Mouse (Mus musculus) lung, postnatal 4 days (tissue): ENCODE data around the gene Irak4.

Source experiments
- DNase-seq, 2 experiments: peaks; one replicate each; pipeline ENCODE4 v3.0.0; 2021

Irak4 gene

GRCm38 (mm10) chr15:94543409-94544051 is at the start of gene Irak4, which contains the start of gene Pus7l:
Irak4 (plus strand) TSS chr15:94543643.
Pus7l (minus strand) TSS chr15:94543547.
- DNase-seq, result peak; percentile 95

GRCm38 (mm10) chr15:94494445-94494844 is 49.0 kb upstream of the Irak4 start:
- DNase-seq, result no peak

- no peak for DNase-seq
Observed at GRCm38 (mm10) chr15:94495936-94496335, 47.5 kb upstream of the Irak4 start.

- DNase-seq, result no peak
Observed at GRCm38 (mm10) chr15:94499260-94499659, 44.2 kb upstream of the Irak4 start.

- DNase-seq, result no peak
Observed at GRCm38 (mm10) chr15:94503451-94504215, 39.8 kb upstream of the Irak4 start.

- no peak for DNase-seq
Observed at GRCm38 (mm10) chr15:94517913-94518491, 25.4 kb upstream of the Irak4 start.

- DNase-seq, result peak in 1 of 2 experiments; percentile 22
Observed at GRCm38 (mm10) chr15:94520205-94520900, 23.1 kb upstream of the Irak4 start.

GRCm38 (mm10) chr15:94520959-94521358 is 22.5 kb upstream of the Irak4 start:
- no peak for DNase-seq

GRCm38 (mm10) chr15:94523251-94523650 is 20.2 kb upstream of the Irak4 start:
- no peak for DNase-seq

GRCm38 (mm10) chr15:94524956-94525355 is 18.5 kb upstream of the Irak4 start:
- DNase-seq, result no peak

- DNase-seq, result no peak
Observed at GRCm38 (mm10) chr15:94530519-94530918, 12.9 kb upstream of the Irak4 start.

- DNase-seq, result no peak
Observed at GRCm38 (mm10) chr15:94532306-94532705, 11.1 kb upstream of the Irak4 start.

GRCm38 (mm10) chr15:94532956-94533355 is 10.5 kb upstream of the Irak4 start:
- DNase-seq, result no peak

- DNase-seq, result no peak
Observed at GRCm38 (mm10) chr15:94535521-94535920, 7.9 kb upstream of the Irak4 start.

- no peak for DNase-seq
Observed at GRCm38 (mm10) chr15:94539296-94539695, 4.1 kb upstream of the Irak4 start.

GRCm38 (mm10) chr15:94542567-94543408 is 655 bp upstream of the Irak4 start:
- DNase-seq, result no peak

GRCm38 (mm10) chr15:94544052-94544636 is 701 bp downstream of the Irak4 start:
- DNase-seq, result no peak

GRCm38 (mm10) chr15:94544844-94545243 is 1.4 kb downstream of the Irak4 start:
- DNase-seq, result no peak

GRCm38 (mm10) chr15:94553536-94553935 is 10.1 kb downstream of the Irak4 start:
- DNase-seq, result no peak

- peak; percentile 72 to 87 for DNase-seq
Observed at GRCm38 (mm10) chr15:94557442-94557841, 14.0 kb downstream of the Irak4 start.

GRCm38 (mm10) chr15:94558895-94559656 is 15.6 kb downstream of the Irak4 start:
- DNase-seq, result no peak
